Mouse (Mus musculus) intestine, embryonic 14.5 days (tissue): Measurements from ENCODE around the gene Tns3. TPM values are rescaled to one million over a fixed set of nuclear protein-coding genes. Genes with fewer than 3 reads are reported as not detected.

Experiments
- ATAC-seq: fragments of 200-750 bp; cut with Nextera tagmentation; replicated peaks from 2 replicates; pipeline ENCODE4 v1.8.0; 2017; ENCODE audit warnings: low read depth, moderate number of reproducible peaks, moderate TSS enrichment, moderate library complexity; ENCODE audit not compliant: low FRiP score, low TSS enrichment
- DNase-seq: peaks from one replicate; pipeline ENCODE4 v3.0.0-alpha.2; 2018; ENCODE audit warnings: low spot score
- H3K27ac ChIP-seq: fragments of 300-500 bp; sonication (generic); 2 replicates; pipeline ENCODE4 v1.5.1; 2014; ENCODE audit warnings: low read depth, mild to moderate bottlenecking, control low read depth
- H3K27me3 ChIP-seq: fragments of 300-500 bp; sonication (generic); replicated peaks from 2 replicates; pipeline ENCODE4 v1.6.1; 2014; ENCODE audit warnings: low read length, control low read depth; ENCODE audit not compliant: control insufficient read depth, insufficient read depth
- H3K36me3 ChIP-seq: fragments of 300-500 bp; sonication (generic); 2 replicates; pipeline ENCODE4 v1.6.1; 2014; ENCODE audit warnings: low read length, control low read depth; ENCODE audit not compliant: control insufficient read depth, insufficient read depth
- H3K4me1 ChIP-seq: fragments of 300-500 bp; sonication (generic); replicated peaks from 2 replicates; pipeline ENCODE4 v1.6.1; 2014; ENCODE audit warnings: low read length, control low read depth, mixed read lengths; ENCODE audit not compliant: control insufficient read depth, insufficient read depth
- H3K4me2 ChIP-seq: fragments of 300-500 bp; sonication (generic); 2 replicates; pipeline ENCODE4 v1.6.1; 2014; ENCODE audit warnings: low read length
- H3K4me3 ChIP-seq: fragments of 300-500 bp; sonication (generic); 2 replicates; pipeline ENCODE4 v1.5.1; 2014; ENCODE audit warnings: low read depth, low read length, control low read depth, mixed read lengths
- H3K9ac ChIP-seq: fragments of 300-500 bp; sonication (generic); 2 replicates; pipeline ENCODE4 v1.6.1; 2014; ENCODE audit warnings: mild to moderate bottlenecking, low read length
- H3K9me3 ChIP-seq: fragments of 300-500 bp; sonication (generic); 2 replicates; pipeline ENCODE4 v1.6.1; 2016; ENCODE audit warnings: low read length, control low read depth; ENCODE audit not compliant: control insufficient read depth
- WGBS: fragments of 180-500 bp; shearing (Covaris S2); extraction: QIAGEN DNeasy Blood & Tissue Kit; methylation state at CpG from one replicate; pipeline ENCODE4 v1.1.7; 2014; 5-methylcytosine and 5-hydroxymethylcytosine counted together
- polyA plus RNA-seq: library from polyadenylated mRNA; unstranded; fragments of >200 nt; fragmentation: Nextera tagmentation; extraction: Ambion mirVana; gene quantifications from 2 replicates; pipeline ENCODE4 v1.2.1, GENCODE M21; 2014

The Tns3 gene
- polyA plus RNA-seq, 1 experiment from 2014 or later, result 25.7 TPM

- DNase-seq, result no peak
- no peak for ATAC-seq
- Histone ChIP-seq H3K27ac (no peak overlapping the region), H3K36me3 (peaks cover 55% of the 10 kb centered on the region), H3K9me3 (no peaks in the 10 kb centered on the region), H3K4me3 (no peak overlapping the region), H3K9ac (no peak overlapping the region), H3K4me1 (peaks cover 5% of the 10 kb centered on the region; the same call in 1 of the 2 replicates), H3K4me2 (no peak overlapping the region), H3K27me3 (no peaks in the 10 kb centered on the region)
- WGBS, result 62% methylated on average over 9 of the region's 9 CpGs
Measured at GRCm38 (mm10) chr11:8525463-8526145, 138.7 kb downstream of the Tns3 start.

- Histone ChIP-seq H3K27ac (no peak overlapping the region), H3K9ac (no peak overlapping the region), H3K4me1 (peaks cover 5% of the 10 kb centered on the region; the same call in 1 of the 2 replicates), H3K9me3 (no peaks in the 10 kb centered on the region), H3K27me3 (no peaks in the 10 kb centered on the region), H3K4me3 (no peak overlapping the region), H3K4me2 (no peak overlapping the region), H3K36me3 (peaks cover 51% of the 10 kb centered on the region)
- 39% methylated on average over 10 of the region's 10 CpGs for WGBS
- DNase-seq, result peak; percentile 86
- ATAC-seq, result no peak; the same call in 1 of the 2 replicates
Measured at GRCm38 (mm10) chr11:8523344-8524126, 140.8 kb downstream of the Tns3 start.

GRCm38 (mm10) chr11:8513359-8514253 lies 150.7 kb downstream of the Tns3 start:
- peak; percentile 47; the same call in 1 of the 2 replicates for ATAC-seq
- no peak overlapping the region for H3K4me3 ChIP-seq
- WGBS, result 62% methylated on average over 7 of the region's 7 CpGs
- H3K9ac ChIP-seq, result no peak overlapping the region
- H3K36me3 ChIP-seq, result peaks cover 58% of the 10 kb centered on the region
- H3K27me3 ChIP-seq, result no peaks in the 10 kb centered on the region
- no peaks in the 10 kb centered on the region; the same call in 1 of the 2 replicates for H3K4me1 ChIP-seq
- H3K9me3 ChIP-seq, result no peaks in the 10 kb centered on the region
- peak overlapping the region; percentile 47 for H3K27ac ChIP-seq
- H3K4me2 ChIP-seq, result no peak overlapping the region
- peak; percentile 67 for DNase-seq

- ATAC-seq (no peak), DNase-seq (no peak)
- no peak overlapping the region for H3K4me2 ChIP-seq
- H3K4me3 ChIP-seq, result no peak overlapping the region
- no peak overlapping the region for H3K9ac ChIP-seq
- no peaks in the 10 kb centered on the region for H3K27me3 ChIP-seq
- H3K36me3 ChIP-seq, result peaks cover 44% of the 10 kb centered on the region
- H3K4me1 ChIP-seq, result peaks cover 4% of the 10 kb centered on the region; the same call in 1 of the 2 replicates
- WGBS, result 80% methylated on average over 2 of the region's 2 CpGs
- H3K9me3 ChIP-seq, result no peaks in the 10 kb centered on the region
- H3K27ac ChIP-seq, result no peak overlapping the region
Measured at GRCm38 (mm10) chr11:8510294-8510693, 154.0 kb downstream of the Tns3 start.

GRCm38 (mm10) chr11:8509614-8510013 lies 154.7 kb downstream of the Tns3 start:
- no peak overlapping the region for H3K27ac ChIP-seq
- peaks cover 4% of the 10 kb centered on the region; the same call in 1 of the 2 replicates for H3K4me1 ChIP-seq
- WGBS, result 84% methylated on average over 7 of the region's 7 CpGs
- DNase-seq (no peak), ATAC-seq (no peak; the same call in 1 of the 2 replicates)
- H3K4me2 ChIP-seq, result no peak overlapping the region
- H3K4me3 ChIP-seq, result no peak overlapping the region
- H3K9me3 ChIP-seq, result no peaks in the 10 kb centered on the region
- H3K36me3 ChIP-seq, result peaks cover 49% of the 10 kb centered on the region
- no peaks in the 10 kb centered on the region for H3K27me3 ChIP-seq
- no peak overlapping the region for H3K9ac ChIP-seq

GRCm38 (mm10) chr11:8503735-8504134 lies 160.6 kb downstream of the Tns3 start:
- H3K36me3 ChIP-seq, result peaks cover 40% of the 10 kb centered on the region
- 18% methylated on average over 11 of the region's 11 CpGs for WGBS
- ATAC-seq, result peak; percentile 90
- H3K4me2 ChIP-seq, result peak overlapping the region; percentile 38
- H3K4me3 ChIP-seq, result peak overlapping the region; percentile 10
- H3K27ac ChIP-seq, result peak overlapping the region; percentile 65
- H3K9me3 ChIP-seq, result no peaks in the 10 kb centered on the region
- H3K27me3 ChIP-seq, result no peaks in the 10 kb centered on the region
- H3K9ac ChIP-seq, result no peak overlapping the region
- peaks cover 16% of the 10 kb centered on the region; the same call in 1 of the 2 replicates for H3K4me1 ChIP-seq
- peak; percentile 70 for DNase-seq

GRCm38 (mm10) chr11:8500855-8501254 lies 163.5 kb downstream of the Tns3 start:
- no peaks in the 10 kb centered on the region for H3K9me3 ChIP-seq
- ATAC-seq (no peak), DNase-seq (no peak)
- H3K27ac ChIP-seq, result no peak overlapping the region
- no peak overlapping the region for H3K9ac ChIP-seq
- H3K4me3 ChIP-seq, result no peak overlapping the region
- H3K4me2 ChIP-seq, result no peak overlapping the region
- peaks cover 32% of the 10 kb centered on the region for H3K4me1 ChIP-seq
- 79% methylated on average over 6 of the region's 6 CpGs for WGBS
- H3K36me3 ChIP-seq, result peaks cover 27% of the 10 kb centered on the region
- no peaks in the 10 kb centered on the region for H3K27me3 ChIP-seq

GRCm38 (mm10) chr11:8497136-8497535 lies 167.2 kb downstream of the Tns3 start:
- Histone ChIP-seq H3K9me3 (no peaks in the 10 kb centered on the region), H3K9ac (no peak overlapping the region), H3K27ac (peak overlapping the region; percentile 76), H3K4me3 (no peak overlapping the region), H3K36me3 (peaks cover 31% of the 10 kb centered on the region), H3K4me1 (peaks cover 26% of the 10 kb centered on the region), H3K4me2 (no peak overlapping the region), H3K27me3 (no peaks in the 10 kb centered on the region)
- ATAC-seq (0 out of 2 replicates have a peak, but pooled peaks have one; percentile 5), DNase-seq (no peak)
- 83% methylated on average over 6 of the region's 6 CpGs for WGBS
